Mouse (Mus musculus) ES-E14 (cell line): Measurements from ENCODE around the gene Pls1.

Experiments
- HCFC1 ChIP-seq: IDR thresholded peaks from 2 replicates; pipeline ENCODE4 v1.6.1; 2012; ENCODE audit warnings: low read length, inconsistent platforms, borderline replicate concordance; ENCODE audit not compliant: insufficient read depth
- MAFK ChIP-seq: IDR thresholded peaks from 2 replicates; pipeline ENCODE4 v1.6.1; 2014; ENCODE audit warnings: mild to moderate bottlenecking, low read depth, low read length, inconsistent platforms; ENCODE audit not compliant: insufficient read depth
- ZC3H11A ChIP-seq: IDR thresholded peaks from 2 replicates; pipeline ENCODE4 v1.6.1; 2012; ENCODE audit warnings: low read depth, mild to moderate bottlenecking, inconsistent platforms, low read length, borderline replicate concordance
- ZNF384 ChIP-seq: IDR thresholded peaks from 2 replicates; pipeline ENCODE4 v1.6.1; 2012; ENCODE audit warnings: low read depth, low read length, inconsistent platforms

DNA sequence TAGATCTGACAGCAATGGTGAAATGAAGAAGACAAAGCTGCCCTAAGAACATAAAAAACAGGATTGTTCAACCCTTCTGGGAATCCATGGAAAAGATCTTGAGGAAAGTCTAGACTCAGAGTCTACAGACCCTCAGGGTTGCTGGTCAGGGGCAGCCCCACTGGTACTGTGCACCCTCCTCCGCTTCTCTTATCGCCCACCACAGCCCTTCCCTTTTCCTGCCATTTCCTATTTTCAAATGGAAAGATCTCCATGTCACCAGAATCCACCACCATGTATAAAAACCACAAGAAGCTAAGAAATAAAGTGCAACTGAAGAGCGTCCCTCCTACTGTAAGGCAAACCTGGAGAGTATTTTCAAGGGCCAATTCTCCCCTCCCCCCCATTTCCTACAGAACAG is 41.3 kb downstream of the Pls1 start:
- TF ChIP-seq ZC3H11A (no peak), MAFK (no peak), ZNF384 (no peak), HCFC1 (no peak)
